Mouse (Mus musculus) B cell, adult 62 days (primary cell): ENCODE data around the gene Cyp27a1. TPM values are rescaled to one million over a fixed set of nuclear protein-coding genes. Genes with fewer than 3 reads are reported as not detected.

ENCODE experiments used
- total RNA-seq: library from RNA; stranded (reverse); gene quantifications from 4 replicates; pipeline ENCODE4 v1.2.4, GENCODE M21; 2023

Gene Cyp27a1
- 12.4 to 18.7 TPM (median 13.0 TPM) in 4 replicates for total RNA-seq

DNA sequence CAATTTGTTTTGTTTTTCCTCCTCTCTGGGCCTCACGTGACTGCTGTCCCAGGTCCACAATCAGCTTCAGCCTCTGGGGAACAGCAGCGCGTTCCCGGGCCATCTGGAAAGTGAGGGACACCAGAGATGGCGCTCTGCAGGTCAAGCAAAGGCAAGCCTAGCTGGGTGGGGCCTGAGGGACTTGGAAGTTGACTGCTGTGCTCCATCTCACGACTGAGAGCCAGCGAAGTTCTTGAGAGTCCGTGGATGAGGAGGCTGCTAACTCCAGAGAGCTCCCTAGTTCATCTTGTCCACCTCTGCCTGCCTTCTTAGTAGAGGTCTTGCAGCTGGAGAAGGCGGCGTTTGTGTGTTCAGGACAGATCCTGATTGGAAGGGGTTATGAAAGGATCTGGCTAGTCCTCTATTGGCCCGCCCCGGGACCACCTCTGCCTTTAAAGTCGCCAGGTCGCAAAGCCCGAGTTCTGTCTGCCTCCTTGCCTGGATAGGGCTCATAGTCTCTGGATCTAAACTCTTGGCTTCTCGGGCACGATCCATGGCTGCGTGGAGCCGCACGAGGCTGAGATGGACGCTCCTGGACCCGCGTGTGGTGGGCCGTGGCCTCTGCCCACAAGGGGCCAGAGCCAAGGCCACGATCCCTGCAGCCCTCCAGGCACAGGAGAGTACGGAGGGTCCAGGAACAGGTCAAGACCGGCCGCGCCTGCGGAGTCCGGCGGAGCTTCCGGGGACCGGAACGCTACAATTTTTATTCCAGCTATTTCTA, at the start of gene Cyp27a1:
Gene Cyp27a1 (plus strand): TSS at position 476 of the 760 bp plus-strand sequence.

DNA sequence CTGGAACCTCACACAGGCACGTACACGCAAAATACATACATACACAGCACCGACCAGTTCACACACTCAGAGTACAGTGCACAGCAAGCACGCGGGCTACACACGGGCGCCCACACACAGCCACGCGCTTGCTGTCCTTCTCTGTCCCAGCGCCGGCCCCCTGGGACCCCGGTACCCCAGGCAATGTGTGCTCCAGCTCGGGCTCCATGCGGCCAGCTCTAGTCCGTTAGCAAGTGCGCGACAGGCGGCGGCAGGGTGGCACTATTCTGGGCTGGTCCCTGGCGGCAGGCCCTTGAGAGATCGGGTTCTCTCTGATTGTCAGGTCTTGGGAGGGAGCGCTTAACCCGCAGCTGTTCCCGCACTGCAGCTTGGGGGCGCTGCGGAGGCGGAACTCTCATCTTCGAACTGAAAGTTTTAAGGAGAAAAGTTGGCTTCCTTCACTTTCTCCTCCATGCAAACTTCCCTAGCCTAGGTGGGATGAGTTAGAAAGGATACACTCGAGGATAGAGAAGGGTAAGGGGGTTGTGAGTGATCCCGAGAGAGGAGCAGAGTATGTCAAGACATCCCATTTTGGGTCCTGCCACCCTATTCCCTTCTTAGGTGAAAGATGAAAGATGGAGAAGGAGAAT, 35.4 kb downstream of the Cyp27a1 start, which contains the start of gene Prkag3:
Gene Prkag3 (minus strand): TSS at position 579 of the 629 bp plus-strand sequence.

DNA sequence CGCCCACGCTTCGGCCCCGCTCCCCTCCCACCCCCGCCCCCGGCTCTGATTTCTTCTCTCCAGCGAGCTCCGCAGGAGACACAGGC, 58.3 kb downstream of the Cyp27a1 start, which contains the start of gene Wnt6:
Gene Wnt6 (plus strand): TSS at position 48 of the 86 bp plus-strand sequence.

Other genes starting within 250 kb of the Cyp27a1 start
- gene Cnot9, start 207.5 kb upstream of the Cyp27a1 start, total RNA-seq, result 25.1 to 29.8 TPM (median 25.4 TPM) in 4 replicates
- gene Plcd4, start 170.7 kb upstream of the Cyp27a1 start, total RNA-seq, result 0.30 to 0.70 TPM (median 0.32 TPM) in 3 of 4 replicates, not detected in the other
- 35.5 to 40.1 TPM (median 37.0 TPM) in 4 replicates for gene Usp37, start 169.3 kb upstream of the Cyp27a1 start, total RNA-seq
- 45.5 to 47.8 TPM (median 46.6 TPM) in 4 replicates for gene Zfp142, start 125.3 kb upstream of the Cyp27a1 start, total RNA-seq
- gene Bcs1l, start 125.3 kb upstream of the Cyp27a1 start, total RNA-seq, result 8.4 to 9.6 TPM (median 9.3 TPM) in 4 replicates
- 56.6 to 69.0 TPM (median 61.8 TPM) in 4 replicates for gene Rnf25, start 112.2 kb upstream of the Cyp27a1 start, total RNA-seq
- 0.14 to 0.33 TPM (median 0.30 TPM) in 3 of 4 replicates, not detected in the other for gene Stk36, start 112.1 kb upstream of the Cyp27a1 start, total RNA-seq
- 40.5 to 45.2 TPM (median 43.5 TPM) in 4 replicates for gene Ttll4, start 51.8 kb upstream of the Cyp27a1 start, total RNA-seq
- not detected in 4 replicates for gene Prkag3, start 35.6 kb downstream of the Cyp27a1 start, total RNA-seq
- gene Wnt6, start 58.3 kb downstream of the Cyp27a1 start, total RNA-seq, result not detected in 4 replicates
- 1.2 to 3.0 TPM (median 2.0 TPM) in 4 replicates for gene Wnt10a, start 77.9 kb downstream of the Cyp27a1 start, total RNA-seq
- not detected in 4 replicates for gene Cdk5r2, start 141.4 kb downstream of the Cyp27a1 start, total RNA-seq
- not detected in 4 replicates for gene Fev, start 171.8 kb downstream of the Cyp27a1 start, total RNA-seq
- gene Cryba2, start 179.6 kb downstream of the Cyp27a1 start, total RNA-seq, result not detected in 4 replicates
- gene Cfap65, start 222.0 kb downstream of the Cyp27a1 start, total RNA-seq, result not detected in 4 replicates
- 0.32 to 0.88 TPM (median 0.42 TPM) in 4 replicates for gene Ihh, start 238.1 kb downstream of the Cyp27a1 start, total RNA-seq